ENCODE assay signal across 20 mouse cellular contexts in genomic region chr5:118524400-118524799, GRCm38 (mm10).
"Had no signal": no experiment of that assay in that cellular context is flagged by ENCODE, and none has a peak within 500 bp of the region (broad histone marks: within the 10 kb centered on the region; RNA-seq: fewer than 3 reads in every experiment).

No protein-coding gene starts in this region.

- H3K9ac ChIP-seq: limb, embryonic 15.5 days; liver, embryonic 14.5 days; liver, postnatal 0 days; lung, embryonic 14.5 days; midbrain, embryonic 13.5 days; neural tube, embryonic 13.5 days had no signal

- H3K27ac ChIP-seq: kidney, postnatal 0 days; layer of hippocampus, adult 2 months; limb, embryonic 15.5 days; liver, embryonic 14.5 days; macrophage; midbrain, embryonic 10.5 days; midbrain, embryonic 13.5 days; neural tube, embryonic 13.5 days; stomach, postnatal 0 days had no signal

- H3K4me2 ChIP-seq: limb, embryonic 15.5 days; liver, embryonic 11.5 days; lung, embryonic 14.5 days; midbrain, embryonic 13.5 days; neural tube, embryonic 13.5 days had no signal

- DNase-seq: kidney, adult 2 months; layer of hippocampus, adult 9-11 months; liver, postnatal 0 days; lung, embryonic 14.5 days; thymus, adult 2 months; thymus, postnatal 14 days; thymus, postnatal 4 days had no signal

- ATAC-seq: liver, postnatal 0 days; lung, postnatal 0 days; midbrain, embryonic 13.5 days; midbrain, embryonic 16.5 days had no signal

- H3K27me3 ChIP-seq: limb, embryonic 15.5 days; neural tube, embryonic 13.5 days had no signal

- H3K4me3 ChIP-seq: layer of hippocampus, adult 2 months; limb, embryonic 15.5 days; midbrain, embryonic 10.5 days; midbrain, embryonic 13.5 days; myocyte; neural tube, embryonic 13.5 days had no signal

- H3K9me3 ChIP-seq: limb, embryonic 15.5 days; midbrain, embryonic 10.5 days; midbrain, embryonic 13.5 days; neural tube, embryonic 13.5 days had no signal

- H3K36me3 ChIP-seq: limb, embryonic 15.5 days; midbrain, embryonic 10.5 days; midbrain, embryonic 13.5 days; neural tube, embryonic 13.5 days had no signal
